ENCODE assay signal across 10 mouse cellular contexts in the genomic region with DNA sequence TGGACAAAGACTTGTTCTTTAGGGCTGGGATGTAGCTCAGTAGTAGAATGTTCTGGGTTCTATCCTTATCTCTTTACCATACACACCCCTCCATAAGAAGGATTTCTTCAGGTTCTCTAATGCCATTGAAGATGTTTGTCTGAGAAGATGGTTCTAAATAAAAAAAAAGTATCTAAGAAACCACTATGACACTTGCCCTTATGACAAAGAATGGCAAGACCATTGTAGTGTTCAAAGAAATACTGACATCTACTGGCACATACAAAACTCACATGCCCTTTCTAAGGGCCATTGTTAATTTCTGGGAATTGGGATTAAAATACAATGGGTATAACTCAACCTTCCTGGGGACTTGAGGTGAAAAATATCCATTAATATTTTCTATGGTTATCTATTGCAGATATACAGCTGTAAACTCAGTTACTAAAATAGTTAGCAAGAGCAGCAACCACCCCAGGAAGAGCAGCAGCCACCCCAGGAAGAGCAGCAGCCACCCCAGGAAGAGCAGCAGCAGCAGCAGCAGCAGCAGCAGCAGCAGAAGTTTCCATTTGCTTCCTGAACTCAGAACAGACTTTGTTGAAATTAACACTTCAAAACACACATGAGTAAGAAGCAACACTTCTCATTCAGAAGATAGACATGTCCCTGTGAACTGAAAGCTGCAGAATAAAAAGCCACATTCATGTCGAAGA. TPM values are rescaled to one million over a fixed set of nuclear protein-coding genes. Genes with fewer than 3 reads are reported as not detected.
DNase-seq lines count a peak whose midpoint lies in the region; ATAC-seq and TF ChIP-seq lines count a peak whose summit lies in the region.
"Had no signal": no experiment of that assay in that cellular context is flagged by ENCODE, and none has a peak within 500 bp of the region (broad histone marks: within the 10 kb centered on the region; RNA-seq: fewer than 3 reads in every experiment).

No protein-coding gene starts in this region.

- no peaks in the 10 kb centered on the region for H3K4me1 ChIP-seq in intestine, postnatal 0 days (replicated peaks; ENCODE audit: control insufficient read depth, insufficient read depth, low read length)
- no peaks in the 10 kb centered on the region for H3K4me1 ChIP-seq in intestine, embryonic 15.5 days (replicated peaks)
- no peaks in the 10 kb centered on the region for H3K4me1 ChIP-seq in embryonic facial prominence, embryonic 14.5 days (ENCODE audit: control insufficient read depth, insufficient read depth, low read length)

- H3K4me3 ChIP-seq in intestine, postnatal 0 days (ENCODE audit: low read depth, low read length), result no peak overlapping the region
- no peak overlapping the region for H3K4me3 ChIP-seq in intestine, embryonic 15.5 days (replicated peaks)
- no peak overlapping the region for H3K4me3 ChIP-seq in embryonic facial prominence, embryonic 14.5 days (ENCODE audit: low read depth, low read length)

- WGBS in intestine, postnatal 0 days, result 94% methylated on average over 1 of the region's 1 CpGs
- whole genome bisulfite sequencing in intestine, embryonic 15.5 days, result 95% methylated on average over 1 of the region's 1 CpGs
- 88% methylated on average over 1 of the region's 1 CpGs for WGBS in embryonic facial prominence, embryonic 14.5 days

- ATAC-seq in intestine, postnatal 0 days, result no peak
- no peak for ATAC-seq in intestine, embryonic 15.5 days
- peak; percentile 90 for ATAC-seq in CD4-positive, CD25-positive, alpha-beta regulatory T cell, adult 4 months
- no peak for ATAC-seq in embryonic facial prominence, embryonic 14.5 days (ENCODE audit: low read depth)

- TF ChIP-seq CTCF in intestine, postnatal 0 days (IDR thresholded peaks at IDR 0.05; ENCODE audit: low read depth), result peak; percentile 73

- H3K36me3 ChIP-seq in intestine, postnatal 0 days (ENCODE audit: control insufficient read depth, insufficient read depth), result no peaks in the 10 kb centered on the region
- no peaks in the 10 kb centered on the region for H3K36me3 ChIP-seq in intestine, embryonic 15.5 days
- H3K36me3 ChIP-seq in embryonic facial prominence, embryonic 14.5 days (ENCODE audit: control insufficient read depth, insufficient read depth, low read length), result no peaks in the 10 kb centered on the region

- H3K9me3 ChIP-seq in intestine, postnatal 0 days (ENCODE audit: control insufficient read depth), result no peaks in the 10 kb centered on the region
- H3K9me3 ChIP-seq in intestine, embryonic 15.5 days, result no peaks in the 10 kb centered on the region
- H3K9me3 ChIP-seq in embryonic facial prominence, embryonic 14.5 days (ENCODE audit: control insufficient read depth, low read length), result no peaks in the 10 kb centered on the region

- H3K4me2 ChIP-seq in intestine, postnatal 0 days (replicated peaks; ENCODE audit: low read depth), result no peak overlapping the region
- no peak overlapping the region for H3K4me2 ChIP-seq in intestine, embryonic 15.5 days (replicated peaks)
- no peak overlapping the region for H3K4me2 ChIP-seq in embryonic facial prominence, embryonic 14.5 days (ENCODE audit: low read depth, low read length)

- no peak overlapping the region for H3K9ac ChIP-seq in intestine, postnatal 0 days (ENCODE audit: low read depth, low read length)
- H3K9ac ChIP-seq in intestine, embryonic 15.5 days, result no peak overlapping the region
- no peak overlapping the region for H3K9ac ChIP-seq in embryonic facial prominence, embryonic 14.5 days (ENCODE audit: low read depth, low read length)

- peak; percentile 71 for DNase-seq in 3T3-L1 (ENCODE audit: low read depth, low spot score)
- peak; percentile 35 for DNase-seq in embryonic facial prominence, embryonic 14.5 days (ENCODE audit: low spot score)
- no peak for DNase-seq in adrenal gland, adult 8-10 months
- DNase-seq in gastrocnemius, postnatal 10 days, result no peak
- no peak for DNase-seq in adrenal gland, postnatal 25 days
- DNase-seq: gastrocnemius, postnatal 36 days; kidney, adult 18-20 months had no signal

- H3K27me3 ChIP-seq in intestine, postnatal 0 days (replicated peaks; ENCODE audit: control insufficient read depth, insufficient read depth, low read length), result no peaks in the 10 kb centered on the region
- no peaks in the 10 kb centered on the region for H3K27me3 ChIP-seq in intestine, embryonic 15.5 days (replicated peaks)
- no peaks in the 10 kb centered on the region for H3K27me3 ChIP-seq in embryonic facial prominence, embryonic 14.5 days (replicated peaks; ENCODE audit: control insufficient read depth, insufficient read depth, low read length)

- H3K27ac ChIP-seq in intestine, postnatal 0 days (ENCODE audit: low read depth, low read length), result no peak overlapping the region
- H3K27ac ChIP-seq in intestine, embryonic 15.5 days, result no peak overlapping the region
- H3K27ac ChIP-seq in embryonic facial prominence, embryonic 14.5 days (replicated peaks; ENCODE audit: low read depth, low read length), result no peak overlapping the region

RNA-seq across cellular contexts. Expression of a gene that starts 23.4 kb away (rescaled TPM):
- polyA plus RNA-seq in intestine, postnatal 0 days (2015; fragmentation: Nextera tagmentation; extraction: Ambion mirVana), result 272 and 299 TPM in 2 replicates
- polyA plus RNA-seq in intestine, embryonic 15.5 days (2015; fragmentation: Nextera tagmentation; extraction: Ambion mirVana), result 442 and 454 TPM in 2 replicates
- polyA plus RNA-seq in CD4-positive, CD25-positive, alpha-beta regulatory T cell, adult 4 months (2017; shearing (Covaris generic)), result 100 to 1,000 TPM; 335 to 360 TPM
- 1,242 and 1,248 TPM in 2 replicates for polyA plus RNA-seq in embryonic facial prominence, embryonic 14.5 days (2014; fragmentation: Nextera tagmentation; extraction: Ambion mirVana)
- 100 to 1,000 TPM; 106 to 291 (median 155) TPM for total RNA-seq in adrenal gland, adult 8-10 months (2022)
- total RNA-seq in gastrocnemius, postnatal 10 days (2021), result 100 to 1,000 TPM; 573 to 685 TPM
- total RNA-seq in adrenal gland, postnatal 25 days (2021), result 122 and 146 TPM in 2 replicates

RNA-seq across cellular contexts. Expression of a gene that starts 52.6 kb away (rescaled TPM):
- polyA plus RNA-seq in intestine, postnatal 0 days (2015; fragmentation: Nextera tagmentation; extraction: Ambion mirVana), result 6.3 and 6.8 TPM in 2 replicates
- 8.1 and 10.0 TPM in 2 replicates for polyA plus RNA-seq in intestine, embryonic 15.5 days (2015; fragmentation: Nextera tagmentation; extraction: Ambion mirVana)
- polyA plus RNA-seq in CD4-positive, CD25-positive, alpha-beta regulatory T cell, adult 4 months (2017; shearing (Covaris generic)), result 10 to 100 TPM; 12.1 to 19.1 TPM
- polyA plus RNA-seq in embryonic facial prominence, embryonic 14.5 days (2014; fragmentation: Nextera tagmentation; extraction: Ambion mirVana), result 11.5 and 16.8 TPM in 2 replicates
- 1 to 10 TPM; 3.6 to 8.0 (median 5.1) TPM for total RNA-seq in adrenal gland, adult 8-10 months (2022)
- total RNA-seq in gastrocnemius, postnatal 10 days (2021), result 1 to 10 TPM; 4.2 to 7.6 TPM
- total RNA-seq in adrenal gland, postnatal 25 days (2021), result 4.9 and 7.7 TPM in 2 replicates

Comparison
In these comparisons a context has a peak if more than half of its experiments do, and no peak if none do; other contexts are left out.
1. DNase-seq: peak in 3T3-L1 (single experiment) and embryonic facial prominence, embryonic 14.5 days (single experiment); none in adrenal gland, adult 8-10 months (single experiment), gastrocnemius, postnatal 10 days (single experiment) and adrenal gland, postnatal 25 days (single experiment).